Mouse (Mus musculus) retina, embryonic 14.5 days (tissue): ENCODE measurements at regions not wholly inside any gene's neighbourhood (a gene's known extent, or its start where the extent isn't known, plus 50 kb on each side); places are given as distances from the start of the nearest gene placed in this dataset.

Source experiments
- DNase-seq: peaks from one replicate; pipeline ENCODE4 v3.0.0-alpha.2; 2015; ENCODE audit warnings: low spot score

DNA sequence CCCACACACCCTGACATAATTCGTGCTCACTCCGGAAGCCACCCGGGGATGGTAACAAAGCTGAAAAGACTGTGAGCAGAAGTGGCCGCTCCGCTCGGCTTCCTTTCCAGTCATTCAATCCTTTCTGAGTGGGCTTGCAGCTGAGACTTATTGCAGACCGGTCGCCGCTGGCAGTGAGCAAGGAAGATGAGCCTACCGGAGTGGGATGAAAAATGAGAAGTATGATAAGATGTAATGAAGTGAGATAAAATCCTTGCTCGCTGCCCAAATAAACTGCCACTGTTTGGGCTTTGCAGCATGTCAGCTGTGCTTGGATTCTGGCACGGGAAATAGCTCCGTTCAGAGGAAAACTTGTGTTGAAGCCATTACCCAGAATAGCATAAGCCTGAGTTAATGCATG lies 82.7 kb upstream of the Lingo2 start:
- DNase-seq = peak; percentile 40
